ENCODE assay signal across 9 mouse cellular contexts in genomic region chr8:47693119-47693518, GRCm38 (mm10). TPM values are rescaled to one million over a fixed set of nuclear protein-coding genes. Genes with fewer than 3 reads are reported as not detected.
DNase-seq lines count a peak whose midpoint lies in the region; ATAC-seq and TF ChIP-seq lines count a peak whose summit lies in the region.
"Had no signal": no experiment of that assay in that cellular context is flagged by ENCODE, and none has a peak within 500 bp of the region (broad histone marks: within the 10 kb centered on the region; RNA-seq: fewer than 3 reads in every experiment).

No protein-coding gene starts in this region.

- TF ChIP-seq POLR2A in kidney, adult 2 months (IDR thresholded peaks at IDR 0.05; ENCODE audit: low read depth, low read length), result no peak
- TF ChIP-seq POLR2A in cortical plate, adult 2 months (IDR thresholded peaks at IDR 0.05; ENCODE audit: extremely low read depth, insufficient read depth, low read length), result no peak
- no peak for TF ChIP-seq POLR2A in liver, adult 2 months (IDR thresholded peaks at IDR 0.05; ENCODE audit: extremely low read depth, insufficient read depth, low read length)

- peak; percentile 85 for DNase-seq in kidney, adult 2 months
- peak; percentile 71 for DNase-seq in adrenal gland, adult 2 months
- peak; percentile 88 for DNase-seq in induced T-regulatory cell, adult 2 months (ENCODE audit: low read depth)
- peak; percentile 70 for DNase-seq in liver, adult 2 months (ENCODE audit: extremely low read depth, low read depth, low spot score)
- DNase-seq in retina, embryonic 14.5 days (ENCODE audit: low spot score), result peak; percentile 92
- DNase-seq in thymus, postnatal 25 days, result peak; percentile 75

- no peaks in the 10 kb centered on the region for H3K4me1 ChIP-seq in kidney, adult 2 months (ENCODE audit: control insufficient read depth, insufficient read depth, low read length)
- no peaks in the 10 kb centered on the region for H3K4me1 ChIP-seq in kidney, embryonic 14.5 days (ENCODE audit: control insufficient read depth, insufficient read depth, low read length)
- H3K4me1 ChIP-seq in cortical plate, adult 2 months (ENCODE audit: control insufficient read depth, insufficient read depth, low read length), result peaks cover 2% of the 10 kb centered on the region; the same call in 1 of the 2 replicates
- no peaks in the 10 kb centered on the region for H3K4me1 ChIP-seq in liver, adult 2 months (ENCODE audit: control insufficient read depth, insufficient read depth, low read length)
- H3K4me1 ChIP-seq: neural tube, embryonic 12.5 days had no signal

- H3K9ac ChIP-seq in kidney, embryonic 14.5 days (ENCODE audit: low read depth, low read length), result no peak overlapping the region
- H3K9ac ChIP-seq in liver, adult 2 months (ENCODE audit: low read depth, low read length), result no peak overlapping the region
- H3K9ac ChIP-seq: neural tube, embryonic 12.5 days had no signal

- no peak overlapping the region for H3K27ac ChIP-seq in kidney, adult 2 months (ENCODE audit: insufficient read depth, low read depth, low read length)
- H3K27ac ChIP-seq in kidney, embryonic 14.5 days (ENCODE audit: low read depth, low read length), result no peak overlapping the region
- H3K27ac ChIP-seq in cortical plate, adult 2 months (ENCODE audit: insufficient read depth, low read length), result no peak overlapping the region
- H3K27ac ChIP-seq in liver, adult 2 months (replicated peaks; ENCODE audit: insufficient read depth, low read depth, low read length), result no peak overlapping the region
- H3K27ac ChIP-seq: neural tube, embryonic 12.5 days had no signal

- no peaks in the 10 kb centered on the region for H3K36me3 ChIP-seq in kidney, adult 2 months (ENCODE audit: control insufficient read depth, insufficient read depth, low read length)
- no peaks in the 10 kb centered on the region for H3K36me3 ChIP-seq in kidney, embryonic 14.5 days (ENCODE audit: control insufficient read depth, insufficient read depth, low read length)
- no peaks in the 10 kb centered on the region for H3K36me3 ChIP-seq in liver, adult 2 months (ENCODE audit: control insufficient read depth, insufficient read depth, low read length)
- H3K36me3 ChIP-seq: neural tube, embryonic 12.5 days had no signal

- ATAC-seq in kidney, embryonic 14.5 days (ENCODE audit: low FRiP score, low TSS enrichment), result no peak

- no peaks in the 10 kb centered on the region for H3K9me3 ChIP-seq in kidney, embryonic 14.5 days (ENCODE audit: control insufficient read depth, low read length)
- H3K9me3 ChIP-seq: neural tube, embryonic 12.5 days had no signal

- peak; percentile 78 for TF ChIP-seq CTCF in kidney, adult 2 months (conservative IDR thresholded peaks at IDR 0.05; ENCODE audit: insufficient read depth, insufficient read length, low read depth, low read length)
- peak; percentile 71 for TF ChIP-seq CTCF in cortical plate, adult 2 months (IDR thresholded peaks at IDR 0.05; ENCODE audit: extremely low read depth, insufficient read depth, low read length)
- peak; percentile 59; the same call in 1 of the 2 replicates for TF ChIP-seq CTCF in liver, adult 2 months (IDR thresholded peaks at IDR 0.05; ENCODE audit: low read depth, low read length)

- WGBS in kidney, adult 2 months, result 1% methylated on average over 2 of the region's 2 CpGs
- 21% methylated on average over 2 of the region's 2 CpGs for WGBS in kidney, embryonic 14.5 days
- WGBS in liver, adult 2 months, result 5% methylated on average over 2 of the region's 2 CpGs

- H3K27me3 ChIP-seq in kidney, adult 2 months (replicated peaks; ENCODE audit: control insufficient read depth, insufficient read depth, low read length), result no peaks in the 10 kb centered on the region
- no peaks in the 10 kb centered on the region for H3K27me3 ChIP-seq in kidney, embryonic 14.5 days (ENCODE audit: control insufficient read depth, insufficient read depth, low read length)
- no peaks in the 10 kb centered on the region for H3K27me3 ChIP-seq in liver, adult 2 months (ENCODE audit: control insufficient read depth, insufficient read depth, low read length)
- H3K27me3 ChIP-seq: neural tube, embryonic 12.5 days had no signal

- H3K4me2 ChIP-seq in kidney, embryonic 14.5 days (replicated peaks; ENCODE audit: low read depth, low read length), result no peak overlapping the region
- H3K4me2 ChIP-seq: neural tube, embryonic 12.5 days had no signal

- no peak overlapping the region for H3K4me3 ChIP-seq in kidney, adult 2 months (ENCODE audit: insufficient read depth, low read depth, low read length)
- no peak overlapping the region for H3K4me3 ChIP-seq in kidney, embryonic 14.5 days (ENCODE audit: low read length)
- H3K4me3 ChIP-seq in cortical plate, adult 2 months (ENCODE audit: insufficient read depth, low read length), result no peak overlapping the region
- no peak overlapping the region for H3K4me3 ChIP-seq in liver, adult 2 months (ENCODE audit: insufficient read depth, low read depth, low read length)
- H3K4me3 ChIP-seq: neural tube, embryonic 12.5 days had no signal

- H3K79me2 ChIP-seq in liver, adult 2 months (ENCODE audit: control insufficient read depth, insufficient read depth, low read length), result no peaks in the 10 kb centered on the region

RNA-seq across cellular contexts. Expression of gene Ing2, which starts 17.8 kb away (rescaled TPM):
- 7.0 and 9.3 TPM in 2 replicates for polyA plus RNA-seq in kidney, adult 2 months (2012; rRNA removed)
- 15.0 and 22.4 TPM in 2 replicates for polyA plus RNA-seq in kidney, embryonic 14.5 days (2014; fragmentation: Nextera tagmentation; extraction: Ambion mirVana)
- 10 to 100 TPM; 20.0 to 24.9 TPM for total RNA-seq in adrenal gland, adult 2 months (2021)
- polyA plus RNA-seq in adrenal gland, adult 2 months (2012; rRNA removed), result 1.7 and 1.9 TPM in 2 replicates
- polyA plus RNA-seq in cortical plate, adult 2 months (2012; rRNA removed), result 46.6 and 47.1 TPM in 2 replicates
- total RNA-seq in liver, adult 2 months (2014; rRNA removed), result 6.1 and 11.4 TPM in 2 replicates
- polyA plus RNA-seq in liver, adult 2 months (2012; rRNA removed), result 1.6 and 2.6 TPM in 2 replicates

RNA-seq across cellular contexts. Expression of gene Cdkn2aip, which starts 20.6 kb away (rescaled TPM):
- 3.9 and 6.3 TPM in 2 replicates for polyA plus RNA-seq in kidney, adult 2 months (2012; rRNA removed)
- polyA plus RNA-seq in kidney, embryonic 14.5 days (2014; fragmentation: Nextera tagmentation; extraction: Ambion mirVana), result 26.0 and 33.7 TPM in 2 replicates
- 10 to 100 TPM; 11.0 to 12.9 TPM for total RNA-seq in adrenal gland, adult 2 months (2021)
- 26.0 and 38.1 TPM in 2 replicates for polyA plus RNA-seq in adrenal gland, adult 2 months (2012; rRNA removed)
- polyA plus RNA-seq in cortical plate, adult 2 months (2012; rRNA removed), result 11.4 and 12.4 TPM in 2 replicates
- total RNA-seq in liver, adult 2 months (2014; rRNA removed), result 12.1 and 15.0 TPM in 2 replicates
- polyA plus RNA-seq in liver, adult 2 months (2012; rRNA removed), result 7.3 and 8.3 TPM in 2 replicates
